Mouse (Mus musculus) T-helper 2 cell (primary cell): ENCODE measurements around the gene Mafg.
"Not testable (repeated sequence)": the region's sequence is repeated elsewhere in the genome, so short reads cannot be mapped to it uniquely, and the experiment has no call there.

ENCODE experiments used
- in situ Hi-C: fragments of 300-600 bp; cut with MboI, MseI; formaldehyde crosslinking; loops from one replicate; pipeline ENCODE4 v1.15.1; 2025; ENCODE audit warnings: high pct_unique_total_duplicates

Gene Mafg

DNA sequence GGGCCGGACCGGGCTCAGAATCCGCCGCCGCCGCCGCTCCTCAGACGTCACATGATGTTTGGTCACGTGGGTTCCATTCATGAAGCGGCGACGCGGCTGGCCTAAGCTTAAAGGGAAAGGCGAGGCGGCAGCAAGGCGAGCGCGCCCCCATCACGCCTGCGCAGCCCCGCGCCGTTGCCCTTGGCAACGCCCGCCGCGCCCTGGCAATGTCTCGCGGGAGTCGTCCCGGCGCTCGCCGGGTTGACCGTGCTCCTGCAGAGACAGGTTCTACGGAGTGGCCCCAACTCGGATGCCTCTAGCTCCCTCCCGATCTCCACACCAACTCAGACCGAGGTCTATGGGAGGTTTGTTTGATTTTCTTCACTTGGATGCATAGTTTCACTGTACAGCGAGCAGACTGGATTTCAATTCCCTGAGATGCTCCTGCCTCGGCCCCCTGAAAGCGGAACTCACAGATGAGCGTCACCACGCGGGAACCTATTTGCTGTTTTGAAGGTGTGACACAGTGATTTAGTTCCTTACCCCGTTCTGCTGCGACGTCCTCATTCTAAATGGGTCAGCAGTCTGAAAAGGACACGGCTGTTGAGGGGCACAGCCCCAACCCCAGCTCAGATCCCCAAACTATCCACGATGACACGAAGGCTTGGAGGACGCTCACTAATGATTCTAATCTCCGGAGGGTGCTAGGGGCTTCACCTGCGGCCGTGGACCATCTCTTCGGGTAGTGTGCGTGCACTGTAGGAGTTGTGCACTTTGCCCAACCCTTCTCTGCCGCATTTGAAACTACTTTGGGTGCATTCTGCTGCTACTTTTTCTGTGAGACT, at the start of gene Mafg:
Gene Mafg (minus strand): TSS at position 81 of the 824 bp plus-strand sequence.
- in situ Hi-C loops = no loop called here

DNA sequence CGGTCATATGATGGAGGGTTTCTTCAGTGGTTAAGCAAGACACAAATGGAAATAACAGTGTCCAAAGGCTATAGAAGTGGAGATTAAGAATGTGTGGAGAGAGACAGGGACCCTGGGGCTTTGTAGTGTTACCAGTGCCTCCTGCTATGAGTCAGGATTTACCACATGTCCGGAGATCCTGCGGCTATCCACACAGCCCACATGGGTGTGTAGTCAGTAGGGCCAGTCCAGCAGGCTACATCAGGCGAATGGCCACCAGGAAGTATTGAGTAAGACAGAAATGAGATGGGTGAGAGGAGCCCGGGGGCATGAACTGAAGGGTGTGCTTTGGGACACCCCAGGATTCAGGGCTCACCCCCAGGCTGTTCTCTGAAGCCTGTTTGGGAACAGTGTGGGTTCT, 49.3 kb upstream of the Mafg start:
- in situ Hi-C loops = no loop called here

DNA sequence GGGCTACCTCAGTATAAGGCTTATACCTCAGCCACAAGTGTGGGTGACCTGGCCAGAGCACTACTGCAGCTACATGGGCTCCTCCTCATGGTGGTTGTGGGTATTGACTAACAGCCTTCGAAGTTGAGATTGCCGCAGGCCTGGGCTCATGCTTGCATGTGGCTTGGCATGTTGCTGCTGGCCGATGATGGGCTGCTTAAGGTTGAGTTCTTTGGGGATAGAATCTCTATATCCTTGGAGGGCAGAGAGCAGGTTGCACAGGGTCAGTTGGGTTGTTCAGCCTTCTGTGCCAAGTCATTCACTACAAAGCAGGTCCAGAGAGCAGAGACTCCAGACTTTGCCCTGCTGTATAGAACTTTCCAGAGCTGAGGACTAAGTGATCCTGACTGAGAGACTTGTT, 46.5 kb upstream of the Mafg start:
- in situ Hi-C loops = no loop called here

DNA sequence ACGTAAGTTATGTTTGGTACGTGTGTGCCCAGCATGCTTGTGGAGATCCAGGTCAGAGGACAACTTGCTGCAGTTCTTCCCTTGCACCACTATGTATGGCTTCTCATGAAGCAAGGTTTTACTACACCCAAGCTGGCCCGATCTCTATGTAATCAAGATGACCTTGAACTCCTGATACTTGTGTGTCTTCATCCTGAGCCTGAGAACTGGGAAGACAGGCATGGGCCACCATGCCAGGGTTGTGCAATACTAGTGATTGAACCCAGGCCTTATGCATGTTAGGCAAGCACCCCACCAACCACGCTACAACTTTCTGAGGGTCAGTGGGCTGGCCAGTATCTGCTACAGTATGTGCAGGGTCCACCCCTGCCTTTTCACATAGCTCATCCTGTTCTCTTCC, 43.6 kb upstream of the Mafg start:
- in situ Hi-C loops = no loop called here

DNA sequence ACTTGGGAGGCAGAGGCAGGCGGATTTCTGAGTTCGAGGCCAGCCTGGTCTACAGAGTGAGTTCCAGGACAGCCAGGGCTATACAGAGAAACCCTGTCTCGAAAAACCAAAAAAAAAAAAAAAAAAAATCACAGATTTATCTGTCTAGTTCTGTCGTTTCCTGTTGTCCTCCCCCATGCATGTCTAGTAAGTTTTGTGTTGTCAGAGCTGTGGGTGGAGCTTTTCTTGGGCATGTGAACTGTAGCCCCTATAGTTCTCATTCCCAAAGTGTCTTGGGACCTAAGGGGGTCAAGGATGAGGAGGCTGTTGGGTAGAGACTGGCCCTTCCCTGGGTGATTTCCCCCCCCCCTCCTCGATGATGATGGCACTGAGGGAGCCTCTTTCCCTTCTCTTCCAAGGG, 42.5 kb upstream of the Mafg start:
- in situ Hi-C loops = not testable (repeated sequence)

DNA sequence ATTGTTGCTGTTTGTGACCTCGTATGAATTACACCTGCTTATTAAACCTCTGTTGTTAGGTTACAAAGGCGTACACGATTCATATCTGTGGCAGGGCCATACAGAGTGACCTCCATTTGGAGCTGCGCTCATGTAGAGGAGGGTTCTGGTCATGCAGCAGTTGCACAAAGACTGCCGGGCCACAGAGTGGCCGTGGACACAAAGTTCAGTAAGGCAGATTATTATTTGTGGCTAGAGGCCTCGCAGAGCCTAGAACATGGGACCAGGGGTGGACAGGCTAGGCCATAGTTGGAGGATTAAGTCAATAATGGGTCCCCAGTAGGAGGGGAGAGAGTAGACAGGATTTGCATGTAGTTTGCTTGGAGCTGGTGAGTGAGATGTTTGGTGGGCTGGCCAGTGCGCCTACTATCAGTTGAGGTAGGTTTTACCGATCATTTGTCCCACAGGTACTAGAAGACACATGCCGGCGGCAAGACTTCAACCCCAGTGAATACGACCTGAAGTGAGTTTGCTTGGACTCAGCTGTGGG, 40.3 kb upstream of the Mafg start:
- in situ Hi-C loops = no loop called here

DNA sequence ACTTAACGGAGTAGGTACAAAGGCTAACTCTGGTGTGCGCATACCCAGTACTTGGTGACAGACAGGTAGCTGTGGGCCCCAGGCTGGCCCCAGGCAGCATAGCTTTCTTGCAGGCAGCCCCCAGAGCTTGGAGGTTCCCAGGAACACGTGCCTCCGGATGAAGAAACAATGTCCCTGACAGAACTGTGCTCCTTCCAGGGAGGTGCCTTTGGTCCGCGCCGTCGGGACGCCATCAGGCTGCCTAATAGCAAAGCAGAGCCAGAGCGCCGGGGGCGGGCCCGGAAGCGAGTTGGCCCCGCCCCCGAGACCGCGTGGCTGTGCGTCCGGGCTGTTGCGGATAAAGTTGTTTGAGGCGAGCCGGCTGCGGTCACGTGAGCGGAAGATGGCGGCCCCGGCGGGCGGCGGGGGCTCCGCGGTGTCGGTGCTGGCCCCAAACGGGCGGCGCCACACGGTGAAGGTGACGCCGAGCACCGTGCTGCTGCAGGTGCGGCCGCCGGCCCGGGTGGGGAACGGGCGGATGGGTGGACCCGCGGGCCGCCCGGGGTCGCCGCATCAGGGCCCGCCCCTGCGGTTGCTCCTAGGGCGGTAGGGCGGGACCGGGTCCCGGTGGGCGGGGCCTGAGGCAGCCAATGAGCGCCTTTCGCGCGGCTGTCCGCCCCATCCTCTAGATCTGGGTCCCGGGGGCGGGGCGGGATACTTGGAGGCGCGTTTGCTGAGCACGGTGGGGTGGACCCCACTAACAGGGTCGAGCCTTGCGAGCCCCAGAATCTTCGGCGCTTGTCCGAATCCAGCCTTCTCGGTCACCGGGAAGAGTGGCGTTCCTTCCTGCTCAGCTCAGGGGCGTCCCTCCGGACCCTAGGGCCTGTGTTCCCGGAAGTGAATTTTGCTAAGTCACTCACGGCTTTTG, 39.5 kb upstream of the Mafg start, which contains the start of gene Aspscr1:
Gene Aspscr1 (plus strand): TSS at position 287 of the 907 bp plus-strand sequence.
- in situ Hi-C loops = no loop called here

DNA sequence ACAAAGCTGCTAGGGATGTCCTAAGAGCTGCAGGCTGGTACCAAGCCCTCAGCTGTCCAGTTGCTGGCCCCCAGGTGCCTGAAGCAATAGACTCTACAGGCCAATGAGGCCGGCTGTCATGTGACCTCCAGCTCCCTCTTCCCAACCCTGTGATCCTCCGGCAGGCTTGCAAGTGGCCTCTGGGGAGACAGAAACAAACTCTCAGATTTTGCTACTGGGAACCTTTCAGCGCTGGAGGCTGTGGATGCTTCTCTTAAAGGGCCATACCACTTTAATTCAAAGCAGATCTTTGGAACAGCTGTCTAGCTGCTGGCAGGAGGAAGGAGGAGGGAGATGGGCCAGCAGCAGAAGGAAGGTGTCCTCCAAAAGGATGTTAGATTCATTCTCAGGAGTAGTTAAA, 33.2 kb upstream of the Mafg start:
- in situ Hi-C loops = no loop called here

DNA sequence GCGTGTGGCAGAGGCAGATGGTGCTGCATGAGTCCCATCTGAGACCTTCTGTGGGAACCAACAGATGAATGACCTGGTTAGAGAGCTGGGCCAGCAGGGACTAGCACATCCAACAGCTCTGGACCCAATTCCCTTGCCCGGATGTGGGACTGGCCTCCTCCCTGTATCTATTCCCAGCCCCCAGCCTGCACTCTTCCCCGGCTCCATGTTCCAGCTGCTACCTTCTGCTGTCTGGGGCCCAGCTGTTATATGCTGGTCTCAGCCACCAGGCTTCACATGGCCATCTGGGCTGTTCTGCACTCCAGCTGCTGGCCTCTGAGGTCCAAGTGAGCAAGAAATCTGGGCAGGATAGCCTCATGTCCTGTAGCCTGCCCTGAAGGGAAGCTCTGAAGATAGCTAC, 32.0 kb upstream of the Mafg start:
- in situ Hi-C loops = no loop called here

DNA sequence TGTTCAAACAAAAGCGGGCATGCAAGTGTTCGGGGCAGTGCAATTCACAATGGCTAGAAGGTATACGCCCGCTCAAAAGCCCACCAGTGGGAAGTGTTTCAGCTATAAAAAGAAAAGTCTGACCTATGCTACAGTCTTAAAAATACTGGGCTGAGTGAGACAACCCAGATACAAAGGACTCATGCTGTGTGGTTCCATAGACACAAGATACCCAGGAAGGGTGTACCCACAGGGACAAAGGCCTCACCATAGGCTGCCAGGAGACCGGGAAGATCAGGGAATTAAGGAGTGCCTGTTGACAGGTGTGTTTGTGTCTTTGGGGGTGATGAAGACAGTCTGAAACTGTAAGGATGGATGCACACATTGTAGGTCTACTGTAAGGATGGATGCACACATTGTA, 30.3 kb upstream of the Mafg start:
- in situ Hi-C loops = no loop called here

DNA sequence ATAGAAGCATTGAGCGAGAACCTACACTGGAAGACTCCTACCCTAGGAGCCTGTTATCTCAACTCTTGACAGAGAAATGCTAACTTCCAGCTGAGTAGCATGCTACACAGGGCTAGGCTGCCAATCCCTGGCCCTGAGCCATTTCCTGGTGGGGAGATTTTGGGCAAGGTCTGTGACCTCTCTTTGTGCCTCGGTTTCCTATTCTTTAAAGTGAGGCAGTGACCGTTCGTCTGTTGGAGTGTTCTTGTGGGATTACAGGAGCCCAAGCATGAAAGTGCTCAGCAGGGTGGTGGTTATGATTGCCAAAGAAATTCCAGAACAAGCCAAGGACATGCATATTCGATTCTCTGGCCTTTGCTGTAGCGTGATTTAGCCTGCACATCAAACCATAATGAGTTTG, 29.4 kb upstream of the Mafg start:
- in situ Hi-C loops = no loop called here

DNA sequence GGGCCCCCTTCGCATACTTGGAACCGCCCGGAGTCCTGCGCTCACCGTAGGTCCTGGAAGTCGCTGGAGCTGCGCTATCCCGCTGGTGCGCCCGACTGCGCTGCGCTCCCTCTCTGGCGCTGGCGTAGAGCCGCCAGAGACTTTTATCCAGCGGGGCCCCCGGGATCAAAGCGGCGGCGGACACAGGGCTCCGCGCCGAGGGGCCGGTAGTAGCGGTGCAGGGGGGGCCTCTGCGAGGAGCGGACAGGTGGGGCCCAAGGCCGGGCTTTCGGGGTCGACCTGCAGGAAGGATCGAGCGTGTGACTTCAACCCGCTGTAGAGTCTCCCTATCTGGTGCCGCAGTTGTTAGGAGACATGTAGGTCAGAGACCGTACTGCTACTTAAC, 27.7 kb upstream of the Mafg start, which contains the start of gene Notum:
Gene Notum (minus strand): TSS at position 100 of the 385 bp plus-strand sequence.
- in situ Hi-C loops = no loop called here

DNA sequence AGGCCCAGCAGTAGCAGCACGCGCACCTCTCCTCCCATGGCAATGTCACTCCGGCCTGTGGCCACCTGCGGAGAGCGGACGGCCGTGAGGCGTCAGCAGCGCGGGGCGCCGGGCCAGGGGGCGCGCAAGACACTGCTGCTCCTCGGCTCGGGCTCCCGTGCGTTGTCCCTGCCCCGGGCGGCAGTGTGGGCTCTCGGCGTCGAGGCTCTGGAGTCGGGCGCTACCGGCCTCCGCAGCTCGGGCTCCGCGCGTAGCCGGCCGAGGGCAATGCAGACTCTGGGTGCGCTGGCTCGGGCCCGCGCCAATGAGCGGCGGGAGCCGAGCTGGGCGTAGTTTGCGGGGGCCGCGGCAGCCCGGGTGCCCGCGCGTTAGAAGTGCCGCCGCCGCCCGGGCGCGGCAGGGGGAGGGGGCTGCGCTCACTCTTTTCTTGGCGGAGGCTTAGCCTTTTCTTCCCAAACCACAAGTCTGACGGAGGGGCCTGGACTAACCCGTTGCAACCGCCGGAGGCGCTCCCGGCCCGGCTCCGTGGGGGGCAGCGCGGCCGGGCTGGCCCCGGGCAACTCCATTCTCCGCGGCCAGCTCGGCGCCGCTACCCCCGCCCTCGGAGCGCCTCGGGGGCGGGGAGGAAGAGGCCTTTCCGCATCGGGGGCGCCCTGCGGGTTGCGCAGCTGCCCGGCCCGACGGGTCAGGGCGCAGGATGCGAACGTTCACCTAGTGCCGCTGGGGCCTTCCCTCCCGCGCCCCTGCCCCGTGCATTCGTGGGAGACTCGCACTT, 27.1 kb upstream of the Mafg start:
- in situ Hi-C loops = no loop called here

DNA sequence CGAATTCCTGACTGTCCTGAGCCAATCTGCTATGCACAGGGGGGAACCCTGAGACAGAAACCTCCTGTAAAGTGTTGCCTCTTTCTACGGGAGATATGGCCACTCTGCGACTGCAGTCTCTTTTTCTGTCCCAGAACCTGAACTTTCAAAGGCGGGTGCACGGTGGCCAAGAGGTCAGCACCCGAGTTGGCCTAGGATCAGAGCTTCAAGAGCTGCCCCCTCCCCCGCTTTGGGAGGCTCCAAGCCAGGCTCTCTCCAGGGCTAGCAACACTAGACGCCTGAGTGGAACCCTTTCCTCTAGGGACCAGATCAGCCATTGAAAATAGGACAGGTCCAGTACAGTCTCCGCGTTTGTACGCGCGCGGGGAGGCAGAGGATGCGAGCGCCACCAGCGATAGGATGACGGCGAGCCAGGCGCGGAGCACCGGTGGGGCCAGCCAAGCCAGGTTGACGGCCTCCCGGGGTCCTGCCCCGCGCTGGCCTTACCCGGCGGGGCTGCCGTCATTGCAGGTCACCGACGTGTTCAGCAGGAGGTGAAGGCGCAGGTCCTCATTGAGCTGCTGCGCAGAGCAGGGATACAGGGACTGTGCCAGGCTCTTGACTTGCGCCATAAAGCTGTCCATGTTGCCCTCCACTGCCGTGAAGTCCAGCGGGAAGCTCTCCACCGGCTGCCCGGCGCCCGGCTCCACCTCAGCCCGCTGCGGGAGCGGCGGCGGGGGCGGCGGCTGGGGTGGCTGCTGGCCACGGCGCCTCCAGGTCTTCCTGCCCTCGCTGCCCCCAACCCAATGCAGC, 26.3 kb upstream of the Mafg start:
- in situ Hi-C loops = no loop called here

DNA sequence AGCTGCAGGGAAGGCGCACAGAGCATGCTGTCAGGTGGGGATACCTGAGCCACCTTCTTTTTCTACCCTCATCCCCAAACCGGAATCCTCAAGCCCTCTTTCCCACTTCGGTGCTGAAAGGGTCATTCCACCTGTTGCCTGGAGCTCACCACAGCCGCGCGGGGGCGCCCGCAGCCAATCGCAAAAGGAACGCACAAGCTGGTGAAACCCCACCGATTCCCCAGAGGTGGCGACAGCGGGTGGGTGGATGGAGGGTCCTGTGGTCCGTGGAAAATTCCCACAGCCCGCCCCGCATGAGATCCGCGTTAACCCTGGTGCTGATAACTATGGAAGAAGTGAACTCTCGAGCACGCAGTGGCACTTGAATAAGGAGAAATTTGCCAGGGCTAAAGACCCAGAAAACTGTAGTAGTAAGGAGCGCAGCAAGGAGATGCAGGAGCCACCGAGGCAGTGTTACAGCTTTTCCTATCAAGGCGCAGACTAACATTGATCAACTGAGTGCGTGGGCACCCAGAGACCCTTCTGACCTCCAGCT, 25.5 kb upstream of the Mafg start:
- in situ Hi-C loops = no loop called here

DNA sequence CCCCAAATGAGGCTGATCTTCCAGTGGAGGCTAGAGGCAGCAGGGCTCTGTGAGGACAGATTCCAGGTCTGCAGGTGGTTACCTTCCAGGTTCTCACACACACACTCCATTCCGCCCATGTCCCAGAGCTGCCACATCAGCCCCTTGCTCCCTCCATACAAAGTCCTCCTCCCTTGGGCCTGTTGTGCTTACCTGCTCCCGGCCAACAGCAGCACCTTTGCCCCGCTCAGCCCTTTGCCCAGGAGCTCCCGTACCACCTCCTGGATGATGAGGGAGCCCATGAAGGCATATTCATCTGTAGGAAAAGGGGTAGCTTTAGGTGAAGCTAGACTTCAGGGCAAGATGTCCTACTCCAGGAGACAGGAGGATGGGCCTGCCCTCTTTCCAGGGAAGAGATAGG, 23.9 kb upstream of the Mafg start:
- in situ Hi-C loops = no loop called here

DNA sequence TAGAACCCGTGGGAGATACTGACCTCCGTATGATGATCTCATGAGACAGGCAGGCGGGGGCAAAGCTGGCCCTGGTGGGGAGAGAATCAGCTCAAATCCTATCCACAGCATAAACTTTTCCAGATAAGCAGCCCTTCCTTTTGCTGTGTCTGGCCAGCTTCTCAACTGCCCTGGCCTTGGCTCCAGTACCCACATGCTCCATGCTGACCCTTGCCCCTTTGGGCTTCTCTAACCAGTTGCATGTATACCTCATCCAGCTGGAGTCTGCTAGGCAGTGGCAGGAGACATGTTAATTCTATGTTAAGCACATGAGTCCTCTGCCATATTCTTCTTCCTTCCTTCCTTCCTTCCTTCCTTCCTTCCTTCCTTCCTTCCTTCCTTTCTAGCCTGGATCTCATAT, 21.3 kb upstream of the Mafg start:
- in situ Hi-C loops = no loop called here

DNA sequence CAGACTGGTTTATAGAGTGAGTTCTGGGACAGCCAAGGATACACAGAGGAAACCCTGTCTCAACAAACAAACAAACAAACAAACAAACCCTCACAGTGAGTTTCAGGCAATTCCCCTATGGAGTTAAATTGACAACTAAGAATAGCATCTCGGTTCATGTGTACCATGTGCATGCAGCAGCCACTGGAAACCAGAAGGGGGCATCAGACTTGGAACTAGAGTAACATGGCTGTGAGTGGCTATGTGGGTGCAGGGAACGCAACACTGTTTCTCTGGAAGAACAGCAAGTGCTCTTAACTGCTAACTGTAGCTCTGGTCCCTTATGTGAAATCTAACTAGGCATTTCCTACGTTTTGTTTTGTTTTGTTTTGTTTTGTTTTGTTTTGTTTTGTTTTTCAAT, 18.5 kb upstream of the Mafg start:
- in situ Hi-C loops = no loop called here

DNA sequence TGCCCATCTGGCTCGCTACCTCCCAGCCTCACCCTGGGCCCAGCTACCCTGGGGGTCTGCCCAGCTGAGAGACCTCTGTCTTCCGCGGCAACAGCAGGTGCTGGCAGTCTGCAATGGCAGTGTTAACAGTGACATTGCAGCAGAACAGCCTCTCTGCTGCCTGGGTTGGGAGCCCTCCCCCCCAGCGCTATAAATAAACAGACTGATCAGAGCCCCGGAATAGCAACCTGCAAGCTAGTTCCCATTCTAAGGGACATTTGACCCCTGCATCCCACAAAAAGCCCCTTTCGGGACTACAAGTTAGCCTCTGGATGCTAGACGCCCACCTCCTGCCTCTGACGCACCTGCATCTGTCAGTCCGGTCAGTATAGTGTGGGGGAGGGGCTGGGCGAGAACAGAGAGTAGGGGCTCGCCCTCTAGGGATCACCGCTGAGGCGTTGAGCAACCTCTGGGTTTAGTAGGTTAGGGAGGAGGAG, 14.6 kb upstream of the Mafg start, which contains the start of gene Myadml2:
Gene Myadml2 (minus strand): TSS at position 158 of the 476 bp plus-strand sequence.
- in situ Hi-C loops = no loop called here
